Mouse (Mus musculus): ENCODE measurements at regions not wholly inside any gene's neighbourhood (a gene's known extent, or its start where the extent isn't known, plus 50 kb on each side); places are given as distances from the start of the nearest gene placed in this dataset.

GRCm38 (mm10) chr3:144378524-144379225, 173.7 kb upstream of the Lmo4 start:
- no peak for DNase-seq (ENCODE audit: low spot score in 2 of 2)

GRCm38 (mm10) chr3:144377626-144378523, 172.9 kb upstream of the Lmo4 start:
- no peak for DNase-seq (ENCODE audit: low spot score in 2 of 2)

- DNase-seq (ENCODE audit: low spot score in 2 of 2): no peak
These were observed 171.7 kb upstream of the Lmo4 start for GRCm38 (mm10) chr3:144376463-144377402.

- DNase-seq (ENCODE audit: low spot score in 2 of 2): no peak
These were observed 170.8 kb upstream of the Lmo4 start for GRCm38 (mm10) chr3:144375725-144376412.

GRCm38 (mm10) chr3:144368300-144368699, 163.3 kb upstream of the Lmo4 start:
- no peak for DNase-seq (ENCODE audit: low spot score in 2 of 2)

- no peak for DNase-seq (ENCODE audit: low spot score in 2 of 2)
These were observed 162.7 kb upstream of the Lmo4 start for GRCm38 (mm10) chr3:144367766-144368116.

- DNase-seq (ENCODE audit: low spot score in 2 of 2): peak in 1 of 2 experiments; percentile 15
These were observed 162.2 kb upstream of the Lmo4 start for GRCm38 (mm10) chr3:144366976-144367765.

- no peak for DNase-seq (ENCODE audit: low spot score in 2 of 2)
These were observed 160.9 kb upstream of the Lmo4 start for GRCm38 (mm10) chr3:144365894-144366293.

GRCm38 (mm10) chr3:144362472-144362871, 157.5 kb upstream of the Lmo4 start:
- DNase-seq (ENCODE audit: low spot score in 2 of 2): no peak

GRCm38 (mm10) chr3:144361203-144361978, 156.4 kb upstream of the Lmo4 start:
- DNase-seq (ENCODE audit: low spot score in 2 of 2): no peak

GRCm38 (mm10) chr3:144356948-144357295, 151.9 kb upstream of the Lmo4 start:
- no peak for DNase-seq (ENCODE audit: low spot score in 2 of 2)

GRCm38 (mm10) chr3:144356103-144356947, 151.3 kb upstream of the Lmo4 start:
- no peak for DNase-seq (ENCODE audit: low spot score in 2 of 2)

GRCm38 (mm10) chr3:144352559-144352958, 147.5 kb upstream of the Lmo4 start:
- DNase-seq (ENCODE audit: low spot score in 2 of 2): no peak

- DNase-seq (ENCODE audit: low spot score in 2 of 2): no peak
These were observed 143.4 kb upstream of the Lmo4 start for GRCm38 (mm10) chr3:144348431-144348830.

- DNase-seq (ENCODE audit: low spot score in 2 of 2): no peak
These were observed 130.2 kb upstream of the Lmo4 start for GRCm38 (mm10) chr3:144335237-144335636.

- DNase-seq (ENCODE audit: low spot score in 2 of 2): no peak
These were observed 129.2 kb upstream of the Lmo4 start for GRCm38 (mm10) chr3:144334201-144334600.

GRCm38 (mm10) chr3:144332353-144332752, 127.3 kb upstream of the Lmo4 start:
- no peak for DNase-seq (ENCODE audit: low spot score in 2 of 2)

- no peak for DNase-seq (ENCODE audit: low spot score in 2 of 2)
These were observed 124.1 kb upstream of the Lmo4 start for GRCm38 (mm10) chr3:144329117-144329516.
